Mouse (Mus musculus) testis, adult 2 months (tissue): ENCODE measurements around the gene Entpd1.

ENCODE experiments used
- CTCF ChIP-seq: fragments of 200-500 bp; IDR thresholded peaks from 2 replicates; pipeline ENCODE4 v1.5.1; 2012; ENCODE audit warnings: low read depth, mild to moderate bottlenecking, inconsistent platforms, low read length, moderate library complexity; ENCODE audit not compliant: control insufficient read depth, insufficient read depth, insufficient replicate concordance
- POLR2A ChIP-seq: fragments of 200-500 bp; IDR thresholded peaks from 2 replicates; pipeline ENCODE4 v1.6.1; 2012; ENCODE audit warnings: low read depth, mild to moderate bottlenecking, inconsistent platforms, low read length, moderate library complexity; ENCODE audit not compliant: control insufficient read depth

- no peak for TF ChIP-seq CTCF
- TF ChIP-seq POLR2A, result no peak
Measured at GRCm38 (mm10) chr19:40586908-40587307, 25.3 kb upstream of the Entpd1 start.
